Mouse (Mus musculus) inflammation-experienced regulatory T-cells, adult 6 months (primary cell): Measurements from ENCODE around the gene Gpr12. TPM values are rescaled to one million over a fixed set of nuclear protein-coding genes. Genes with fewer than 3 reads are reported as not detected.
"Not testable (repeated sequence)": the region's sequence is repeated elsewhere in the genome, so short reads cannot be mapped to it uniquely, and the experiment has no call there.

Experiments used
- ATAC-seq: one replicate; pipeline ENCODE4 v1.8.0; 2017
- polyA plus RNA-seq, 3 experiments: library from polyadenylated mRNA; unstranded; fragments of 100-300 nt; shearing (Covaris generic); gene quantifications; one replicate each; pipeline ENCODE4 v1.2.1; 2017

Gene Gpr12
- not detected for polyA plus RNA-seq

GRCm38 (mm10) chr5:146584478-146585306, at the start of gene Gpr12:
Gpr12 (minus strand) TSS chr5:146585239.
- no peak for ATAC-seq

- ATAC-seq = no peak
These were observed 46.6 kb upstream of the Gpr12 start for GRCm38 (mm10) chr5:146631602-146632001.

GRCm38 (mm10) chr5:146630961-146631360, 45.9 kb upstream of the Gpr12 start:
- ATAC-seq = no peak

- ATAC-seq = no peak
These were observed 44.6 kb upstream of the Gpr12 start for GRCm38 (mm10) chr5:146629636-146630035.

GRCm38 (mm10) chr5:146628804-146629203, 43.8 kb upstream of the Gpr12 start:
- no peak for ATAC-seq

GRCm38 (mm10) chr5:146627901-146628300, 42.9 kb upstream of the Gpr12 start:
- no peak for ATAC-seq

GRCm38 (mm10) chr5:146625635-146626311, 40.7 kb upstream of the Gpr12 start:
- no peak for ATAC-seq

- ATAC-seq = no peak
These were observed 26.8 kb upstream of the Gpr12 start for GRCm38 (mm10) chr5:146611830-146612229.

GRCm38 (mm10) chr5:146611009-146611408, 26.0 kb upstream of the Gpr12 start:
- ATAC-seq = no peak

GRCm38 (mm10) chr5:146609646-146610045, 24.6 kb upstream of the Gpr12 start:
- ATAC-seq = no peak

GRCm38 (mm10) chr5:146607816-146608215, 22.8 kb upstream of the Gpr12 start:
- ATAC-seq = no peak

GRCm38 (mm10) chr5:146606895-146607294, 21.9 kb upstream of the Gpr12 start:
- ATAC-seq = no peak

GRCm38 (mm10) chr5:146606221-146606620, 21.2 kb upstream of the Gpr12 start:
- ATAC-seq = no peak

- ATAC-seq = no peak
These were observed 14.9 kb upstream of the Gpr12 start for GRCm38 (mm10) chr5:146599970-146600369.

GRCm38 (mm10) chr5:146599216-146599615, 14.2 kb upstream of the Gpr12 start:
- not testable (repeated sequence) for ATAC-seq

- ATAC-seq = no peak
These were observed 13.4 kb upstream of the Gpr12 start for GRCm38 (mm10) chr5:146598215-146599119.

- ATAC-seq = no peak
These were observed 12.4 kb upstream of the Gpr12 start for GRCm38 (mm10) chr5:146597503-146597874.

GRCm38 (mm10) chr5:146596612-146597502, 11.8 kb upstream of the Gpr12 start:
- ATAC-seq = no peak

- ATAC-seq = no peak
These were observed 7.5 kb upstream of the Gpr12 start for GRCm38 (mm10) chr5:146592580-146592979.

GRCm38 (mm10) chr5:146591636-146592035, 6.6 kb upstream of the Gpr12 start:
- ATAC-seq = no peak

GRCm38 (mm10) chr5:146590987-146591386, 5.9 kb upstream of the Gpr12 start:
- no peak for ATAC-seq
